Mouse (Mus musculus) embryo, embryonic 11.5 days (tissue): ENCODE results near the gene 4930555G01Rik.
"Not testable (repeated sequence)": the region's sequence is repeated elsewhere in the genome, so short reads cannot be mapped to it uniquely, and the experiment has no call there.

Experiments
- DNase-seq: peaks from one replicate; pipeline ENCODE4 v3.0.0-alpha.2; 2012; ENCODE audit warnings: low read depth, low spot score

4930555G01Rik gene

GRCm38 (mm10) chr14:5050329-5050728 is at the start of gene 4930555G01Rik:
Gene 4930555G01Rik, plus strand, starts transcription at chr14:5050629.
- not testable (repeated sequence) for DNase-seq

DNA sequence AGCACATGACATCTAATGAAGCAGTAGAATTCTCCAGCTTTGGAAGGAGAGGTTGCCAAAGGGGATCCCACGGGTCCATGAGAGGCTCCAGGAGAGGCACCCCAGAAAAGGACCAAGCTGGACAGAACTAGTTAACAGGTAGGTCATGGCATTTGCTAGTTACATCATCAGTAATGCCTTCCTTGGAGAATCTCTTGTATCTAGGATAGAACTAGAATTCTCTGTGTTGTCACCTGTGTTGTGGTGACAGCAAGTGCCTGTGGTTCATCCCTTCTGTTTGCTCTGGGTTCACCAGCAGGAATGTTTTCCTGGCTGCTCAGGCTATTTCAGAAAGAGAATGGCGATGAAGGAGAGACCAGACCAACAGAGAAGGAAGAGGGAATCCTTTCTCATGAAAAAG is 34.8 kb upstream of the 4930555G01Rik start, which contains the start of gene Gm3298:
Gm3298 (plus strand) TSS at position 301 of the 400 bp plus-strand sequence.
- not testable (repeated sequence) for DNase-seq

DNA sequence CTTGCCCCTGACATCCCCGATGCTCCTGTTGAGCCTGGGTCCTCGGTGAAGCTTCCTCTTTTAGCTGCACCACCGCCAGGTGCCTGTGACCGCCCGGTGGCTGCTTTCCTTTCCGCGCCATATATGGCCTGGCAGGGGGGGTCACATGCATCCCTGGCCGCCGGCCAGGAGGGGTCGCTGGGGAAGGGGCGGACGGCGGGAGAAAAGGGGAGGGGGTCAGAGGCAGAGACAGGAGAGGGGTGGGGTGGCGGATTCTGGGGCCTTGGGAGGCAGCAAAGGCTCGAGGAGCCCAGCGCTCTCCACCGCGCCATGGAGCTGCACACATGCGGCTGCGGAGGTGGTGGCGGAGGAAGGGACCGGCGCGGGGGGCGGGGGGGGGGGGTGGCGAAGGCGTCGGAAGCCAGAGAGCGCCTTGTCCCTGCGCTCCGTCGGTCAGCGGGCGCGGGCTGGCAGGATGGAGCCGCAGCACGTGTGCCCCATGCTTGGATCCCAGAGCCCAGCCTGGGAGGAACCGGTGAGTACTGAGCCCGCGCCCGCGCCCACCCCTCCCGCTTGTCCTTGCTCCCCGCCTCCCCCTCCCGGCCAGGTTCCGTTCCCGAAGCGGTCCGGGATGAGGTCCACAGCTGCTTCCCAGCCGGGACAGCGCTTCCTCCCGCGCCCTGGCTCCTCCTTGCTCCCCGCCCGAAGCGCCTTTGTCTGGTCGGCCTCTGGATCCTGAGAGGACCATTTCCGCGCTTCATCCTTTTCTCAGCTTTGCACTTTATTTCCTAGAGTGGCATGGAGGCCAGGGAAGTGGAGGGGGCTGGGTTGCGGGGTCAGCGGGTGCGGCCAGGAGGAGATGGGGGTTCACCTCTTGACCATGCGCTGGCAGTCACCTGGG is 20.4 kb downstream of the 4930555G01Rik start, which contains the start of gene Gm8281:
Gm8281 (plus strand) TSS at position 430 of the 880 bp plus-strand sequence.
- not testable (repeated sequence) for DNase-seq
